Mouse (Mus musculus) lung, adult 2 months (tissue): ENCODE measurements at regions not wholly inside any gene's neighbourhood (a gene's known extent, or its start where the extent isn't known, plus 50 kb on each side); places are given as distances from the start of the nearest gene placed in this dataset.

Source experiments
- CTCF ChIP-seq: fragments of 200-500 bp; IDR thresholded peaks from 2 replicates; pipeline ENCODE4 v1.5.1; 2011; ENCODE audit warnings: mild to moderate bottlenecking, low read length, control low read depth; ENCODE audit not compliant: insufficient read depth
- POLR2A ChIP-seq: fragments of 200-500 bp; IDR thresholded peaks from 2 replicates; pipeline ENCODE4 v1.6.1; 2011; ENCODE audit warnings: low read depth, mild to moderate bottlenecking, control low read depth, low read length, borderline replicate concordance; ENCODE audit errors: extremely low read depth

- TF ChIP-seq CTCF (no peak), POLR2A (no peak)
Observed at GRCm38 (mm10) chr19:54170361-54170760, 126.4 kb downstream of the Adra2a start.
